Mouse (Mus musculus) urinary bladder, adult 2 months (tissue): ENCODE data around the gene Gm10320. TPM values are rescaled to one million over a fixed set of nuclear protein-coding genes. Genes with fewer than 3 reads are reported as not detected.

Experiments used
- DNase-seq: peaks from one replicate; pipeline ENCODE4 v3.0.0; 2022; ENCODE audit warnings: low spot score
- polyA plus RNA-seq: library from polyadenylated mRNA; depleted of rRNA; stranded (reverse); fragments of >200 nt; gene quantifications from 2 replicates; pipeline ENCODE4 v1.2.3, GENCODE M21; 2012

Gene Gm10320
- polyA plus RNA-seq, 1 experiment, result 2.1 TPM

- DNase-seq, result no peak
Measured at GRCm38 (mm10) chr13:98503601-98504000, 11.8 kb upstream of the Gm10320 start.

DNA sequence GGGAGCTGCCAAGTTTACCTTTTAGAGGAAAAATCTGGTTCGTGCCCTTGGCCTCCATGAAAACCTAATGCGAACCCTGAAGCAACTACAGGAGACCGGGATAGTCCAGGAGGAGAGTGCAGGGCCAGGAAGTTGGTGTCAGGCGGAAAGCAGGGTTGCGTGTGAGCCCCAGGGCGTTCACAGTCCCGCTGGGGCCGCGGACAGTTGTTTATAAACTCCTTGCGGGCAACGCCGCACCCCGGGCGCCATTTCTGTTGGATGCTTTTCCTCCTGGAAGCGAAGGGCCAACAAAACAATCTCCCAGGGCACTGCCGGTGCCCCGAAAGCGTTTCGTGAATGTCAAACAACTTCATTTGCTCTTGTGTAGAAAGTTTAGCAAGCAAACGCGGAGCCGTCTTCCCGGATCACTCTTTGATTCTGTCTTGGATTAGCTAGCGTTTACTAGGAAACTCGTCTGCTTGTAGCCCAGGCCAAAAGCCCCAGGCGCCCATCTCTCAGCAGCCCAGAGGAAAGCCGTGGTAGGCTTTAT, 11.1 kb upstream of the Gm10320 start:
- no peak for DNase-seq

- no peak for DNase-seq
Measured at GRCm38 (mm10) chr13:98502236-98502812, 10.5 kb upstream of the Gm10320 start.

- no peak for DNase-seq
Measured at GRCm38 (mm10) chr13:98501321-98501720, 9.5 kb upstream of the Gm10320 start.

GRCm38 (mm10) chr13:98500471-98501125, 8.8 kb upstream of the Gm10320 start:
- DNase-seq, result no peak

DNA sequence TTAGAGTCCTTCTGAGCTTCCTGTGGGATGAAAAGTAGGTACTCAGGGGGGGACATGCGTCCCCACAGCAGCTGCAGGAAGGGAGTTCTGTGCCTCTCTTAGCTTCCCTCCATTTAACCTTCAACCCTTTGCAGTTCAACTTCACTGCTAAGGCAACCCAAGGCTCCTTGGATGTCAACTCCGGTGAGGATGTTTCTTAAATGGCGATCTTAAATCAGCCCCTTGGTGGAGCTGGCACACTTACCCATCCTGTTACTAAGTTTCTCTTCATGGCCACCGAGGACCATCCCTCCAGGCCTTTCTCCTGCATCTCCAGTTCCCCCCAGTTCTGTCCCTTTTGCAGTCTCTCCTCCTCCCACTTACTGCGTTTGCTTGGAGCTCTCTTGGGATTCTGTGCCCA, 6.8 kb upstream of the Gm10320 start:
- no peak for DNase-seq

DNA sequence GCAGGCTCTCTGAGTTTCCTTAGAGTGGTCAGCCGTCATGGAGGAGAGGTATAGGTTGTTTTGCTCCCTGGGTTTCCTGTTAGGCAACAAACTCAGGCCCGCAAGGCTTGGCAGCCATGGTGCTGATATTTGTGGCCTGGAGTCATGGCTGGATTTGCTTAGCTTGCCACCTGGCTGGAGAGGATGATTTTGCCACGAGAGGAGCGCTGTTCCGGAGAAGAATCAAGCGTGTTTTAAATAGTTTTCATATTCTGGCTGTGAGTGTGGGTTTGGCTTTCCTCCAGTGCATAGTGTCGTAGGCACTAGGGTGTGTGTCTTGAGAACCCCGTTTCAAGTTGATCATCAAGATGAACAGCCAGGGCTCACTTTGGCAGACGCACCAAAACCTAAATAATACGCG, 6.3 kb upstream of the Gm10320 start:
- no peak for DNase-seq

- DNase-seq, result no peak
Measured at GRCm38 (mm10) chr13:98496917-98497870, 5.4 kb upstream of the Gm10320 start.

- DNase-seq, result no peak
Measured at GRCm38 (mm10) chr13:98494492-98495064, 2.8 kb upstream of the Gm10320 start.

DNA sequence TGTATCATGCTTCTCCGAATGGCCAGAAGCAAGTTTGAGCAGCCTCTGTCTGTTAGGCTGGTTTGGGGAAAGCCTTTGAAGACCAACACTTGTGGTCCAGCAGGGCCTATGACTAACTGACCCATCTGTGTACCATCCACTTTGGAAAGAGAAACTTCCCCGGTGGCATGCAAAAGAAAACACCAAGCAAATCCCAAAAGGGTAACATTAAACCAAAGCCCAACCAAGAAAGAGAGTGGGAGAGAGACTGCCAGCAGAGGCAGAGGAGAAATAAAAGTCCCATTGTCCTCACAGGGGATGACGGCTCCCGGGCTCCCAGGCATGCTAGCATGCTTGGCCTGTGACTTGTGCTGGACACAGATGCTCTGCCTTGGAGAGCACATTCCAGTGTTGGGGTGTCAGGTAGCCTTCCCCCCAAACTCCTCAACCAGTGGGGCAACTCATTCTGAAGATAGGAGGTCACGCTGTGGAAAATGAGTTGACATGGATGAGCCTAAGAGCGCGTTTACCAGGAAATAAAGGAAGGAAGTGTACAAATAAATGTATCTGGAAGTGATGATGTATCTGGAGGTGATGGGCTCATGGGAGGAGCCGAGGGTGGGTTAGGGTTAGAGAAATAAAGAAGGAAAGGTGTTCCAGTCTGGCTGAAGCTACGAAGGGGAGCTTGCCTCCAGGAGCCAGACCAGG, 911 bp upstream of the Gm10320 start:
- DNase-seq, result no peak

DNA sequence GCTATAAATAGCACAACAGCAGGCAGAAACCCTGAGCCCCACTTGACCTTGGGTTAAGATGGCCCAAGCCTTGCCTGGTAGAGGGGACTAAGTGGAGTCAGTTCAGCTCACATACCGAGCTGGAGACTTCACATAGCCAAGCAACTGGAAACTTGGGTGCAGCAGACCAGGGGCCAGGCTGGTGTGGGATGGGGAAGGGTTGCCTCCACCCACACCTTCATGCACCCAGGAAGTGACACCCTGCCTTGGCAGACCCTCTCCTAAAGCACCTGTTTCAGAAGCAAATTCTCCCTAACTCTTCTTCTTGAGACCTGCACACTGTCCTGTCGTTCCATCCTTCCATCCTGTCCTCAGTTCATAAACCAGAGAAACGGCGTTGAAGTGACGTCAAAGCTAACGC, 5.1 kb downstream of the Gm10320 start:
- DNase-seq, result no peak

DNA sequence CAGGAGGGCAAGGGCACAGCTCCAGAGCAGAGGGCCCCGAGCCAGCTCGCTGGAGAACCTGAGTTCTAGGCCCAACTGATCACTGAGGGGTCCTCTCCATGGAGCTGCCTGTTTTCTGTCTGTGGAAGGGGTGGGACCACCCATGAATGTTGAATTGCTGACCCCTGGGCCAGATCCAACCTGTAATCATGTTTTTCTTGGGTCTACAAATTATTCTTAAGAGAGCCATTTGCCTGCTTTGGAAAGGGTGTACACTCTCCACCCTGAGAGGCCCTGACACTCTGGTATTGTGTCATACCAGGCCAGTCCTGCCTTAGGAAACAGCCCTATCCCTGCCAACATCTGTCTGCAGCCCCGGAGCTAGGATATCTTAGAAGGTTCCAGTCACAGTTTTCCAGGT, 5.6 kb downstream of the Gm10320 start:
- no peak for DNase-seq

DNA sequence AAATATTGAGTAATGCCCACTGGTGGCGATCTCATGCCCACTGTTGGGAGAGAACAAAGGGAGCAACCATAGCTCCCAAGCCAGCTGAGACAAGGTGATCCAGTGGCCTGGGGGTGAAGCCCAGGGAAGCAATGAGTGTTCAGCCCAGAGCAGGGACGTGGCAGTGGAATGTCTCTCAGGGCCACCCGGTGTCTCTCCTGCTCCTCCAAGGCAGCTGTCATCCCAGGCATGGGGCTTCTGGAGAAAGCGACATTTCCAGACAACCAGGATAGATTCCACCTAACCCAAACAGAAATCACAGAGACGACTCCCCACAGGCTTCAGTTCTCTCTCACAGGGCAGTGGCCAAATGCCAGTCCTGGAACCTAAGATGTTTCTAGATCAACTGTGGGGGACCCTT, 6.4 kb downstream of the Gm10320 start:
- DNase-seq, result no peak

DNA sequence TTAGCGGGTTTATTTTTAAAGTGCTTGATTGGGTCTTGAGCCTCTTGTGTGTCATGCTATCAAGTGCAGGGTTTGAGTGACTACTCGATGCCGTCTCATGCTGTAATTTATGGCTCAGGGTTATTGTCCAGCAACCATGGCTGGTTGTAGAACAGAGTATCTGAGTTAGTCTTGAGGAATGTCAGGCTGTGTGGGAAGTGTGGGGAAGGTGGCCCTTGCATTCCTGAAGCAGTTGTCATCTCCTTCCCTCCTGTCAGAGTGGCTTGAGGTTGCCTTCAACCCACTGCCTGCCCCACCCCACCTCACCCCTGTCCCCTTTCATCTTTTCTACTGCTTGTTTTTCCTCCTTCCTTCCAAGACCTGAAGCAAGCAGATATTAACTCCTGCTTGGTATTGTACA, 13.8 kb downstream of the Gm10320 start:
- no peak for DNase-seq

DNA sequence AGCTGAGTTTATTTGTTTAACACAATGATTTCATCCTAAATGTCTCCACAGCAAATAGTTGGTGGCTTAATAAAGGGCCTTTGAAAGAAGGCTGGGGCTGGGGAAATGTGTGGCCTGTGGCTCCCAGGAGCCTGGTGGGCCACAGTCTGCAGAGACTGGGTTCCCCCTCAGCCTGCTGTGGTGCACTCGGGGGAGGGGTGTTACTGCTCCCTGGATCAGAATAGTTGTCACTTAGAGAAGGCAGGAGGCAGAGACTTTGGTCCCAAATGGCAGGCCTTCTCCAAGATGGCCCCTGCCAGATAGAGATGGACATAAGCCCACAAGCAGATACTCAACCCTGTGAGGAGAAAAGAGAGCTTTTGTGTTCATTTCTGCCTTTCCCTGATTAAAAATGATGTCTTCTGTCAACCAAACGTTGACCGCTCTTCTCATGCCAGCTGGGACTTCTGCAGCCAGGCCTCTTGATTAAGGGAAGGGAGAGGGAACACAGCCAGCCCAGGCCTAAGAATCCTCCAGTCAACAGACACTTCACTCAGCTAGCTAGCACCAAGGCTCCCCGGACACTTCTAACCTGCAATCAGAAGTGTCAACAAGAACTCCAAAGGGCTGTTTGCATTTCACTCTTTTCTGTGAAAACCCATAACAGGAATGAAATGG, 14.8 kb downstream of the Gm10320 start:
- DNase-seq, result no peak

GRCm38 (mm10) chr13:98476175-98476838, 15.5 kb downstream of the Gm10320 start:
- no peak for DNase-seq

- DNase-seq, result no peak
Measured at GRCm38 (mm10) chr13:98475681-98476080, 16.1 kb downstream of the Gm10320 start.

- DNase-seq, result no peak
Measured at GRCm38 (mm10) chr13:98473034-98473433, 18.8 kb downstream of the Gm10320 start.

DNA sequence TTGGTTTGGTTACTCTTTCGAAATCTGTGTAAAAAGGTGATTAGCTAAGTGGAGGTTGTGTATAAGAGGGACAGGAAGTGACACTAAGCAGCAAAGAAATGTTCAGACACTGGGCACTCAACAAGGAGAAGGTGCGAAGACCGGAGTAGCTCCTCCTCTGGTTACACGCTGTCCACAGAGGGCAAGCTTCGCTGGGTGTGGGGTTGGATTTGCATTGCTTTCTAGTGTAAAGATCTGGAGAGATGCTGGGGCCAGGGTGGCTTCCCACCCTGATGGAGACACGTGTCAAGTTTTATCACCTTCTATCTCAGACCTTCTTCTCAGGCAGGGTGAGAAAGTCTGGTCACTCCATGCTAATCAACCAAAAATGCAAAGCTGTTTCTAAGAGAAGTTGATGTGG, 20.0 kb downstream of the Gm10320 start:
- DNase-seq, result no peak

DNA sequence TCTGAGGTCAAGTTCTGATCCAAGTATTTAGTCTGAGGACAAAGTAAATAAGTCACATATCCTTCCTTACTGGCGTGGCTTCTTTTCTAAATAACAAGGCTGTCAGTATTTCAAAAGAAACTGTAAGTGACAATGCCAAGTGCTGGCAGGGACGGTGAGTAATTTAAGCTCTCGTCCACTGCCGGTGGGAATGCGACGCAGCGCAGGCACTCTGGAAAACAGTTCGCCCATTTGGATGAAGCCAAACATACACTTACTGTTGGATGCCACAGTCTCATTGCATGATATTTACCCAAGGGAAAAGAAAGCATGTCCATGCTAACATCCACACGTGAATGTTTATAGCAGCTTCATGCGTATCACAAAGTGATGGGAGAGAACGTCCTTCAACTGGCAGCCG, 21.5 kb downstream of the Gm10320 start:
- no peak for DNase-seq
